Mouse (Mus musculus) spleen, adult 2 months (tissue): ENCODE data around the gene Trpm4. TPM values are rescaled to one million over a fixed set of nuclear protein-coding genes. Genes with fewer than 3 reads are reported as not detected.

ENCODE experiments used
- DNase-seq, 2 experiments: peaks; one replicate each; pipeline versions ENCODE4 v3.0.0 to v3.0.0-alpha.2; 2012 to 2021; ENCODE audit warnings: low spot score in 2 of 2, low read depth in 1 of 2
- H3K27ac ChIP-seq: fragments of 200-500 bp; 2 replicates; pipeline ENCODE4 v1.5.1; 2012; ENCODE audit warnings: low read length, inconsistent platforms; ENCODE audit not compliant: insufficient read depth
- H3K27me3 ChIP-seq: fragments of 200-500 bp; 2 replicates; pipeline ENCODE4 v1.6.1; 2012; ENCODE audit warnings: mild to moderate bottlenecking, moderate library complexity, low read length, inconsistent platforms; ENCODE audit not compliant: control insufficient read depth, insufficient read depth
- H3K36me3 ChIP-seq: fragments of 200-500 bp; 2 replicates; pipeline ENCODE4 v1.6.1; 2012; ENCODE audit warnings: mild to moderate bottlenecking, low read length, inconsistent platforms; ENCODE audit not compliant: control insufficient read depth, insufficient read depth
- H3K4me1 ChIP-seq: fragments of 200-500 bp; 2 replicates; pipeline ENCODE4 v1.6.1; 2011; ENCODE audit warnings: inconsistent platforms; ENCODE audit not compliant: control insufficient read depth, insufficient read depth, insufficient read length
- H3K4me3 ChIP-seq: fragments of 200-500 bp; 2 replicates; pipeline ENCODE4 v1.5.1; 2011; ENCODE audit warnings: mild to moderate bottlenecking, inconsistent platforms; ENCODE audit not compliant: insufficient read depth, insufficient read length; ENCODE audit errors: extremely low read depth
- CTCF ChIP-seq: fragments of 200-500 bp; IDR thresholded peaks from 2 replicates; pipeline ENCODE4 v1.5.1; 2011; ENCODE audit warnings: mild to moderate bottlenecking, inconsistent platforms; ENCODE audit not compliant: insufficient read depth, insufficient read length, insufficient replicate concordance; ENCODE audit errors: extremely low read depth
- POLR2A ChIP-seq: fragments of 200-500 bp; IDR thresholded peaks from 2 replicates; pipeline ENCODE4 v1.6.1; 2011; ENCODE audit warnings: low read depth, low read length, inconsistent platforms
- WGBS: fragments of 180-500 bp; shearing (Covaris S2); methylation state at CpG from one replicate; pipeline ENCODE4 v1.1.7; 2018; 5-methylcytosine and 5-hydroxymethylcytosine counted together
- polyA plus RNA-seq: library from polyadenylated mRNA; depleted of rRNA; stranded (reverse); fragments of >200 nt; gene quantifications from 2 replicates; pipeline ENCODE4 v1.2.3, GENCODE M21; 2012

Trpm4 gene
- polyA plus RNA-seq, 1 experiment, result 7.9 TPM

GRCm38 (mm10) chr7:45331502-45331901, 2.1 kb downstream of the Trpm4 start:
- WGBS, result 91% methylated on average over 6 of the region's 6 CpGs
- DNase-seq, result no peak
- Histone ChIP-seq H3K4me3 (no peak overlapping the region), H3K36me3 (no peaks in the 10 kb centered on the region), H3K27me3 (no peaks in the 10 kb centered on the region), H3K4me1 (peaks cover 9% of the 10 kb centered on the region; the same call in 1 of the 2 replicates), H3K27ac (no peak overlapping the region)
- TF ChIP-seq POLR2A (no peak), CTCF (no peak)

- Histone ChIP-seq H3K27me3 (no peaks in the 10 kb centered on the region), H3K36me3 (no peaks in the 10 kb centered on the region), H3K4me3 (no peak overlapping the region), H3K27ac (no peak overlapping the region), H3K4me1 (peaks cover 9% of the 10 kb centered on the region; the same call in 1 of the 2 replicates)
- WGBS, result 90% methylated on average over 13 of the region's 13 CpGs
- TF ChIP-seq POLR2A (no peak), CTCF (no peak)
- no peak for DNase-seq
Measured at GRCm38 (mm10) chr7:45328841-45329475, 4.6 kb downstream of the Trpm4 start.

- Histone ChIP-seq H3K27me3 (no peaks in the 10 kb centered on the region), H3K4me1 (no peaks in the 10 kb centered on the region), H3K4me3 (no peak overlapping the region), H3K27ac (no peak overlapping the region), H3K36me3 (no peaks in the 10 kb centered on the region)
- TF ChIP-seq POLR2A (no peak), CTCF (no peak)
- no peak for DNase-seq
Measured at GRCm38 (mm10) chr7:45325800-45326199, 7.8 kb downstream of the Trpm4 start.

- Histone ChIP-seq H3K36me3 (no peaks in the 10 kb centered on the region), H3K27ac (no peak overlapping the region), H3K27me3 (no peaks in the 10 kb centered on the region), H3K4me1 (no peaks in the 10 kb centered on the region), H3K4me3 (no peak overlapping the region)
- WGBS, result 90% methylated on average over 5 of the region's 5 CpGs
- no peak for TF ChIP-seq CTCF
- TF ChIP-seq POLR2A, result no peak
- DNase-seq, result no peak
Measured at GRCm38 (mm10) chr7:45323069-45323468, 10.5 kb downstream of the Trpm4 start.

GRCm38 (mm10) chr7:45322245-45322644, 11.3 kb downstream of the Trpm4 start:
- Histone ChIP-seq H3K4me3 (no peak overlapping the region), H3K27ac (no peak overlapping the region), H3K36me3 (no peaks in the 10 kb centered on the region), H3K27me3 (no peaks in the 10 kb centered on the region), H3K4me1 (no peaks in the 10 kb centered on the region)
- WGBS, result 91% methylated on average over 4 of the region's 4 CpGs
- DNase-seq, result no peak
- no peak for TF ChIP-seq CTCF
- no peak for TF ChIP-seq POLR2A

- no peak for TF ChIP-seq CTCF
- TF ChIP-seq POLR2A, result no peak
- Histone ChIP-seq H3K4me3 (no peak overlapping the region), H3K27ac (no peak overlapping the region), H3K27me3 (no peaks in the 10 kb centered on the region), H3K36me3 (no peaks in the 10 kb centered on the region), H3K4me1 (no peaks in the 10 kb centered on the region)
- no peak for DNase-seq
- WGBS, result 92% methylated on average over 14 of the region's 14 CpGs
Measured at GRCm38 (mm10) chr7:45316536-45316935, 17.0 kb downstream of the Trpm4 start.

- H3K4me1 ChIP-seq, result no peaks in the 10 kb centered on the region
- 88% methylated on average over 10 of the region's 10 CpGs for WGBS
- no peak overlapping the region for H3K27ac ChIP-seq
- no peak for DNase-seq
- H3K36me3 ChIP-seq, result no peaks in the 10 kb centered on the region
- no peak overlapping the region for H3K4me3 ChIP-seq
- TF ChIP-seq CTCF, result no peak
- TF ChIP-seq POLR2A, result no peak
- no peaks in the 10 kb centered on the region for H3K27me3 ChIP-seq
Measured at GRCm38 (mm10) chr7:45315182-45315701, 18.3 kb downstream of the Trpm4 start.
